Mouse (Mus musculus) CD4-positive helper T cell, adult 2 months (primary cell): Measurements from ENCODE around the gene Zmiz2.
"Not testable (repeated sequence)": the region's sequence is repeated elsewhere in the genome, so short reads cannot be mapped to it uniquely, and the experiment has no call there.

Experiments used
- DNase-seq: peaks from one replicate; pipeline ENCODE4 v3.0.0-alpha.2; 2012; ENCODE audit warnings: low read depth, missing footprints, low spot score

Zmiz2 gene

DNA sequence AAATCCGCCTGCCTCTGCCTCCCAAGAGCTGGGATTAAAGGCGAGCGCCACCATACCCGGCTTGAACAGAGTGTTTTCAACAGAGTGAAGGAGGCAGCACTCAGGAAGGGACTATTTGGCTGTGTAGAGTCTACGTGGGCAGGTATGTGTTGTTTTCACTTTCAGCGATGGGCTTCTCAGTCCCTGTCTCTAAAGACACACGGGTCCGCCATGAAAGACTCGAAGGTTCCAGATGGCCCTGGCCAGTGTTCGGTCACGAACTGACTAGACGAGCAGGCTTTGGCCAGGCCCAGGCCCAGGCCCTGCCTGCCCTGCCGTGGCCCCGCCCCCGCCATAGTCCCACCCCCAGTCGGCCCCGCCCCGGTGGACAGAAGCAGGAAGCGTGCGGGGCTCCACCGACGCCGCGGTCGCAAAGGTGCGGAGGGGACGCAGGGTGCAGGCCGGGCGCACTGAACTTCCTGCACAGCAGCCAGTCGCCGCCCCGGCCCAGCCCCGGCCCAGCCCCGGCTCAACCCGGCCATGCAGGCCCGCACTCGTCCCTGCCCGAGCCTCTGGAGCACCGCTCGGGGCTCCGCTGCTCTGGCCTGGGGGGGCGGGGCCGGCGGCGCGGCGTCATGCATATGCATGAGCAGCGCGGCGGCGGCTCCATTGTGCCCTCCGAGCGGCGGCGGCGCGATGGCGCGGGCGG is at the start of gene Zmiz2:
Gene Zmiz2, plus strand, starts transcription at position 349 of the 688 bp plus-strand sequence.
- peak; percentile 96 for DNase-seq

DNA sequence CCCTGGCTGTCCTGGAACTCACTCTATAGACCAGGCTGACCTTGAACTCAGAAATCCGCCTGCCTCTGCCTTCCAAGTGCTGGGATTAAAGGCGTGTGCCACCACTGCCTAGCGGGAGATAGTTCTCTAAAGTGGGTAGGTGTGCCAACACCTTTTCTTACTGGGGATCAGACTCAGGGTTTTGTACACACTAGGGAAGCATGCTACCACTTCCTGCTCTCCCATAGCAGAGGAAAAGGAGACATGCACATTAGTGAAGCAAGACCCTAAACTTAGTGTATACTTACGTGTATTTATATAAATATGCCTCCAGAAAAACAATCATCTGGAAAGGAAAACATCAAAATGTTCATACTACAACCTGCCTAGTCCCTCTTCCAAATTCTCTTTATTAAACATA is 42.9 kb upstream of the Zmiz2 start:
- no peak for DNase-seq

DNA sequence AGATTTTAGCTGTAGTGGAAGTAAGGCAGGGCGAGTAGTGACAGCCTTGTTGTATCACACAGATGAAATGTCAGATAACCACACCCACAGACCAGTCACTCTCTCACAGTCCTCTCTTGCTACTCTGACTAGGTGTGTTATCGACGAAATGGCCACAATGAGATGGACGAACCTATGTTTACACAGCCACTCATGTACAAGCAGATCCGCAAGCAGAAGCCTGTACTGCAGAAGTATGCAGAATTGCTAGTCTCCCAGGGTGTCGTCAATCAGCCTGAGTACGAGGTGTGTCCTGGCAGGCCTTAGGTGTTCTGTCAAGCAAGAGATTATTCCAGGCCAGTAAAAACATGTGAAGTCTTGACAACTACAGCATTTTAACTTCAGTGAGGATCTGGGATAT is 41.9 kb upstream of the Zmiz2 start:
- DNase-seq: no peak

DNA sequence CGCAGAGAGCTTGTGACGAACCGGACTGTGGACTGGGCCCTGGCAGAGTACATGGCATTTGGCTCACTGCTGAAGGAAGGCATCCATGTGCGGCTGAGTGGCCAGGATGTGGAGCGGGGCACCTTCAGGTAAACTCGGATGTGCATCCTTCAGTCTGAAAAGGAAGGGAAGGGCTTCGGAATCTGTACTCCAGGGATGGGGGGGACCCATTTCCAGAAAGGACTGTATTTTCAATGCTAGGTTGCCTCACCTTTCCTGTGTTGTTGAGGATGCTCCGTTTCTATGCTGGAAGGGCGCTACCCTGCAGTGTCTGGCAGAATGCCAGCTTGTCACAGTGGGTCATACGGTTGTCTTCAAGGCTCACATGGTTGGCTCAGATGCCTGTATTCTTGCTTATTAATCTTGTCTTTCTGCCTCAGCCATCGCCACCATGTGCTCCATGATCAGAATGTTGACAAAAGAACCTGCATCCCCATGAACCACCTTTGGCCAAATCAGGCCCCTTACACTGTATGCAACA is 40.1 kb upstream of the Zmiz2 start:
- DNase-seq: no peak

DNA sequence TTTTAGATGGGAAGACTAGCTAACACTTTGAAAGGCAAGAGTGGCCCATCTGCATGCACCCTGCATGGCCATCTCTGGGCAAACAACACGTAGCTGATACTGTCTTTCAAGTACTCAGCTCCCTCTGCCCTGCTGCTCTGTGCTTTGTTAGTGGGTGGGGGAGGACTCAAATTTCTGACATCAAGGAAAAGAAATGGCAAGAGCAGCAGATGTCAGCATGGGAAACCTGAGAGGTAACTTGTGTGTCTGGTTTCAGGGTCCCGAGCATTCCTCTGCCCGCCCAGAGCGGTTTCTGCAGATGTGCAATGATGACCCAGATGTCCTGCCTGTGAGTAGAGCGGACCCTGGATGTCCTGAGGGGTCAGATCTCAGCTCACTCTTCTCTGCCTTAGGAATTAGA is 39.3 kb upstream of the Zmiz2 start:
- no peak for DNase-seq

DNA sequence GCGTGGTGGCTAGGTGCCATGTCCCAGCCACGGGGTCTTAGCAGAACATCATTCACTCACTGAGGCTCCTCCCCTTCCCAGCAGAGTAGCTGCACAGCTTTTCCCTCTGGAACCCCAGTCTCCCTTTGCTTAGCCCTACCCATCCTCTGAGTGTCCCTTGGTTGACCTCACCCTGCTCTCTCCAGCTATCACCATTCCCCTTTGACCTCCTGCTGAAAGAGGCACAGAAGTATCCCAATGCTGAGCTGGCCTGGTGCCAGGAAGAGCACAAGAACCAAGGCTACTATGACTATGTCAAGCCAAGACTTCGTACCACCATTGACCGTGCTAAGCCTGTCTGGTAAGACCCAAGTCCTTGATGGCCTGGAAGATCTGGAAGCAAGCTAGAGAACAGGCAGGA is 33.8 kb upstream of the Zmiz2 start:
- DNase-seq: no peak

DNA sequence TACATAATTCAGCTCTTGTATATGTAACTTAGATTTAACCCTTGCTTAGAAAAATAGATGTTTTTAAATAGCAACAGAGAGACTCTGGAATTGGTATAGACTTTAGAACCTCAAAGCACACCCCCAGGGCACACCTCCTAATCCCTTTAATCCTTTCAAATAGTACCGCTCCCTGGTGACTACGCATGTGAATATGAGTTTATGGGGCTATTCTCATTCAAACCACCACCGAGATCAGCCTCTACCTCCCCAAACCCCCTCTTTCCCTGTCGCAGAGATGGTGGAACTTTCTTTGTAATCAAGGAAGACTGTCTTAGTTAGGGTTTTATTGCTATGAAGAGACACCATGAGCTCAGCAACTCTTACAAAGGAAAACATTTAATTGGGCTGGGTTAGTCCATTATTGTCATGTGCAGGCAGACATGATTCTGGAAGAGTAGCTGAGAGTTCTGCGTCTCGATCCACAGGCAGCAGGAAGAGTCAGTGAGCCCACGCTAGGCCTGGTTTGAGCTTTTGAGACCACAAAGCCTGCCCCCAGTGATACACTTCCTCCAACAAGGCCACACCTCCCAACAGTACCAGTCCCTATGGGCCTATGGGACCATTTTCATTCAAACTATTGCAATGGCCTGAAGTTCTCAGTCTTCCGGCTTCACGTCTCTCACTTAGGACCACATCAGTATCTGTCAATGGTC is 24.1 kb upstream of the Zmiz2 start:
- DNase-seq: no peak

DNA sequence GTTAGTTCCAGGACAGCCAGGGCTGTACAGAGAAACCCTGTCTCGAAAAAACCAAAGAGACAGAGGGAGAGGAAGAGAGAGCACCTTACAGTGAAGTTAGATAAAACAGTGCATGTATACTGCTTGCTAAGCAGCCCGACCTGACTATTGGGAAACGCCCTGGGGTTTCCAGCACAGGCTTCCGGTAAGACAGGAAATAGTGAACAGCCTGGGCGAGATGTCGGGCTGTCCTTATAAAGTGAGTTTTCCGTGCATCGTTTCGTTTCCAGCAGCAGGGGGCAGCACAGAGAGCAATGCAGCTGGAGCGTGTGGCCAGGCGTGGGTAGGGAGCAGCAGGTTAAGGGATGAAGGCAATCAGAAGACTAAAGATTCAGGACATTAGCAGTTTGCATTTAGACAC is 23.0 kb upstream of the Zmiz2 start:
- DNase-seq: peak; percentile 91

DNA sequence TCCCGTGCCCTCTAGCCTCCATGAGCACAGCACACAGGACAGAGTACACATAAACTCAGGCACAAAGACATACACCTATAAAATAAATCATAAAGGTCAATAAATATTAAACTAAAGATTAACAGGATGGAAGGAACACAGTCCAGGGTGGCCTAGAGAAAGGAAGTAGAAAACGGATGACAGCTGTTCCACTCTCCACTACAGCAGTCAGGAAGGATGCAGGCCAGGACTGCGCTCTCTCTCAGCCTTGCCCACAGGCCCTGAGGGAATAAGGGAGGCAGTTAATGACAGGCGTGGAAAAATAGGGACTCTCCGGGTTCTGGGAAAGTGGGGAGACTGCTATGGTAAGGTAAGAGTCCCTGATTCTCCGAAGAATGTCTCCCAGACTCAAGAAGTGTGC is 22.4 kb upstream of the Zmiz2 start:
- no peak for DNase-seq

DNA sequence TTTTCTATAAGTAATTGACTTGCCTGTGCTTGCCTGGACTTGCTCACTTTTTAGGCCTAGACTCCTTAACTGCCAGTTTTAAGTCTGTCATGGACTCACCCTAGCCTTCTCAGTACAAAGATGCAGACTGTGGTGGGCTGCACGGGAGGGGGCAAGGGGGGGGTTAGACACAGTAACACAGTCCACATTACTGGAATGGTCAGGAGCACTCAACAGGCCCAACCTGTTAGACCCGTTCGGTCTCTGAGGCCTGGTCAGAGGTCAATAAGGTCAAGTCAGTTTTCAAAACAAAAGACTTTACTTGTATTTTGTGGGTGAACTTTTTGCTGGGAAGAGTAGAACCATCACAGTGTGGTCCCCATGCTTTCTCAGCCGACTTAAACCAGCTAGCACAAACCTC is 21.7 kb upstream of the Zmiz2 start:
- no peak for DNase-seq

DNA sequence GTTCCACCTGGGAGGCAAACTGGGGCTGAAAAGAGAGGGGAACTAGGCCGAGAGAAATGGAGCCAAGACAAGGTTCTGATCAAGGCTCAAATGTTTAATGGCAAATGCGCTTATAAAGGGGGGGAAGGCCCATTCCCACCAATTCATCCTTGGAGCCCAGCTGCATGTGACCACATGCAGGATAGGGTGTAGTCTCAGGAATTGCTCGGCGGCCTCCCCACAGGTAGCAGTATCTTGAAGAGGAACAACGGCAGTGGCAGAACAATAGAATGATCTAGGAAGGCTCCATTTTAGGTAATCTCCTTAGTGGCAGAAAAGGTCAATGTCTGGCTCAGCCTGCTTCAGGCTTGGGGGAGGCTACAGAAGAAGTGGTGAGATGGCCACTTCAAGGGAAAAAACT is 20.9 kb upstream of the Zmiz2 start:
- DNase-seq: not testable (repeated sequence)

DNA sequence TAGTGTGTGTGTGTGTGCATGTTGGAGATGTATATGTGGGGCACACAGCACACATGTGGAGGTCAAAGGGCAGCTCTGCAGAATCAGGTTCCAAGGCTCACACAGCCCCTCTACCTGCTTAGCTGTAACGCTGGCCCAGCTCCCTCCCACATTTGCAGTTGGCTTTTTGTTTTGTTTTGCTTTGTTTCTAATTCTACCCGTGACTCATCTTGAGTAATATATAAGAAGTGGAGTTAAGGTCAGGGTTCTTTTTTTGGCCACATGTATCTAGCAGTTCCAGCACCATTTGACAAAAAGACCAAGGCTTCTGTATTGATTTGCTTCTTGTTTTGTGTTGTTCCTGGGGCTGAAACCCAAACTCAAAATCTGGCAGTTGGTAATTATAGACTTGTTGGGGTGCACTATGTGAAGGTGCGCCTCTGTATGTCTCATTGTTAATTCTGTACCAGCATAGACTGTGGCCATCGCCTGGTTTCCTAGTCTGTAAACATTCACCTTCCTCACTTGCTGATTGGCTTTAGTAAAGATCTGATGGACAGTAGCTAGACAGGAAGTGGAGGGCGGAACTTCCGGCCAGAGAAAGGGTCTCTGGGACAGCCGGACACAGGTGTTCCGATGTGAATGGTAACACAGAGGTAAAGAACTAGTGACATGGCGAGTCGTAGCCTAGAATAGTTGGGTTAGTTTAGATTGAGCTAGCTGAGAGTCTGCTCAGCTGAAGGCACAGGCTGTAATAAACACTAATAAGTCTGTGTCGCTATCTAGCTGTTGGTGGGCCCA is 17.3 kb upstream of the Zmiz2 start:
- DNase-seq: no peak

DNA sequence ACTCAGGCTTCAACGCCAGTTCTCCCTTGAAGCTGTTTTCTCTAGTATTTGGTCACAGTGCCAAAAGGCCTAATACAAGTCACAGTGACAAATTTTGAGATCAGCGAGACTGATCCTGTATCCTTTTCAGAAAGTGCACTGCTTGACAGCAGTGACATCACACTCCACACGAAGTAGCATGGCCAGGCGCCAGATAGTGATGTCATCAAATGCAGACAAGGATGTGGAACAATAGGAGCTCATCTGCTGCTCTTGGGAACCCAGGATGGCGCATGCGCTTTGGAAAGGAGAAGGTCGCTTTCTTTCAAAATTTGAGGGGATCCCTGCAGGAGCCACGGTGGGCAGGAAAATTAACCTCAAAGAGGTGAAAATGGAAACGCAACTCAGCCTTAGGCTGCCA is 16.1 kb upstream of the Zmiz2 start:
- DNase-seq: no peak

DNA sequence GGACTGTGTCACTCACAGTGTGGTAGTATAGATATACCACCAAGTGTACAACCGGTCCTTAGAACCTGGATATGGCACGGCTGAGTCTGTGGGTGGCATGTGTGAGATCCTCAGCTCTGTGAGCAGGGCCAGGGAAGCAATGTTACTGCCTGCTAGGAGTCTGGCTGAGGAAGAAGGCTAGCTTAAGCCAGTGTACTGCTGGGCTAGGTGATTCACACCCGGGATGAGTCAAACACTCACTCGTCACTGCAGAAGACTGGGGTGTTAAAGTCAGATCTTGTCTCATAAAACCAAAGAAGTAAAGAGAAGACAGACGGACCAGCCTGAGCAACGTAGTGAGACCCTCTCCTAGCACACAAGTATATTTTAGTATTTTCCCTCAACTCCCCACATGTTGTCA is 8.0 kb upstream of the Zmiz2 start:
- DNase-seq: no peak

DNA sequence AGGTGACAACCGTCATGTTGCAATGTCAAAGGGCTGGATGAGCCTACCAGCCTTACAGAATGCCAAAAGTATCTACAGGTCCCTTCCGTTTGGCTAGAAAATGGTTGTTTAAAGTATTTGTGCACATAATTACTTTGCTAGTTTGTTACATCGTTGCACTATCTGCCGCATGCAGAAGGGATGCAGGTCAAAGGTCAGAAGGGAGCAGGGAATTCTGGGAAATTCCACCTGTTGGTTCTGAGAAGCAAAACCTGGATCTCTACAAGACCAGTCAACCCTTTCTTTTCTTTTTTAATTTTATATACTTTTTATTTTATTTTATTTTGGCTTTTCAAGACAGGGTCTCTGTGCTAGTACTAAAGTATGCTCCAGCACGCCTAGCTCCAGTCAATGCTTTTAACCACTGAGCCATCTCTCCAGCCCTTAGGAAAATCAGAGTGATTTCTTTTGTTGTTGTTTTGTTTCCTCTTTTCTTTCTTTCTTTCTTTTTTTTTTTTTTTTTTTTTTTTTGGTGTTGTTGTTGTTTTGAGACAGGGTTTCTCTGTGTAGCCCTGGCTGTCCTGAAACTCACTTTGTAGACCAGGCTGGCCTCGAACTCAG is 648 bp upstream of the Zmiz2 start:
- no peak for DNase-seq

DNA sequence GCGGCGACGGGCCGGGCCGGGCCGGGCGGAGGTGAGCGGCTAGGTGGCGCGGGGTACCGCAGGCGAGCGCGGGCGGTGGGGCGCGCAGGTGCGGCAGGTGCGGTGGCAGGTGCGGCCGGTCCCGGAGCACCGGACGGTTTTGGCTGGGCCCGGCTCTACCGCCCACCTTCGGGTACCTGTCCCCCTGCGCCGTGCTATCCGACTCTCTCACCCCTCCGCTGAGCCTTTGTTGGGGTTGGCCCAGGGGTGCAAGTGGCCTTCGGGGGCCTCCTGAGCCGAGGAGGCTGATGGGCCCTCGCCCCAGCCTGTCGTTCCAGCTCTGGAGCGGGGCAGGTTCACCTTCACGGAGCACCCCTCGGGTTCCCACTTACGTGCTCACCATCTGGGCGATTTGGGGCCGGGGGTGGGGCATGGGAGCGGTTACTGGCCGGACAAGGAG is 628 bp downstream of the Zmiz2 start:
- DNase-seq: peak; percentile 50

DNA sequence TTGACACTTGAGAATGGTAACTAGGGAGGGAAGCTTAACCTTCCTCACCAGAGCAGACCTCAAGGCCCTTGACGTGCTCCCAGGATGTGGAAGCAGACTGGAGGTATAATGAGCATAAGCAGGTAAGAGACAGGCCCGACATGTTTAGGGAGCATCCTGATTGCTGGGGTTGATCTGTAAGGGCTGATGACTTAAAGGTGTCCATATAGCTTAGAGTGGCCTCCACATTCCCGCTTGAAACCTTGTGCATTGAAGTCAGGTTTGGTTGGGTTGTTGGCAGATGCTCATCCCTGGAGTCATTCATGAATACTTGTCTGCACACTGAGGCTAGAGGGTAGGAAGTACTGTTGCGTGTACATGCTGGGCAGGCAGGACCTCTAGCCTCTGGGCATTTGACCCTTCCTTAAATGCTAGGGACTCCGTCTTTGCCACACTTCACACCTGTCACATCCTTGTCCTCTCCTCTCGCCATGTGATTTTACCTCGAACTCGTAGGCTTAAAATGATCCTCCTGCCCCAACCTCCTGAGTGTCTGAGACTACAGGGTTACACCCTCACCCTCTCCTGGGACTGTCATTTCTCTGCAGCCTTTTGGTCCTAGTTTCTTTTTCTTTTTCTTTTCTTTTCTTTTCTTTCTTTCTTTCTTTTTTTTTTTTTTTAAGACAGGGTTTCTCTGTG is 1.6 kb downstream of the Zmiz2 start:
- DNase-seq: no peak

DNA sequence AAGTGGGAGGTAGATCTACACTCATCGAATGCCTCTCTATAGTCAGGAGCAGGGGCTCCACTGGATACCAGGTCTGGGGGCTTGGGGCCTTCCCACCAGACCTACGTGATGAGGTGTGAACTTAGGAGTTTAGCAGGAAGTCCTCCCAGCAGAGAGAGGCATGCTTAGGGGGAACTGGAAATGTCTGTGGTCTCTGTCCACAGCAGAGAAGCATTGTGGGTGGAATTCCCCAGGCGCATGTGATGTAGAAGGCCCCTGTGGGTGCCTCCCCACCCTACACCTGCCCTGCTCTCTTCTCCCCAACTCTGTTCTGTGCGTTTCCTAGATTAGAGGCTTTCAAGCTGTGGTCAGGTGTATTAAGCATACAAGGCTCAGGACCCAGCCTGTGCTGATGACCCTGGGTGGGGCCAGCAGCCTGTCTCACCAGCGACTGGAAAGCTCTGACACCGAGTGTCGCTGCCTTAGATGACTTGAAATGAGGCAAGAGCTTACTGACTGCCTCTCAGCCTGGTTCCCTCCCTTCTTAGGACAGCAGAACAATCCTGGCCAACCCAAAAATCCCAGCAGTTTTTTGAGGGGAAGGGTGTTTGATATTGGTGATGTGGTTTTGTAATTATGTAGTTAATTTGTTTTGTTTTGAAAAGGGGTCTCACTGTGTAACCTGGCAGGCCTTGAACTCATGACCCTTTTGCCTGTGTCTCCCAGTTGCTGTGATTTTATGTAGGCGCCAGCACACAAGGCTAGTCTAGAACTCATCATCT is 2.8 kb downstream of the Zmiz2 start:
- peak; percentile 75 for DNase-seq

DNA sequence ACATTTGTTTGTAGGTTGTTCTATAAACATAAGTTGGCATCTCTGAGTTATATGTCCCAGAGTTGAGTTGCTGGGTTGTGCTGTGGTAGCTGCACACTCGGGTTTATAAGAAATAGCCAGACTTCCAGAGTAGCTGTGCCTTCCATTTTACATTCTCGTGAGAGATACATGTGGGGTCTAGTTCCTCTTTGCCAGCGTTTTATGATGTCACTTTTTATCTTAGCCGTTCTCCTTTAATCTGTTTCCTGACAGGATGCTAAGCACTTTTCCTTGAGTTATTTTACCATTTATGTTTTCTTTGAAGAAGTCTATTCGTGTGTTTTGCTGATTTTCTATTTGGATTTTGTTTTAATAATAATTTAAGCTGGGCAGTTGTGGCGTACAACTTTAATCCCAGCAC is 4.0 kb downstream of the Zmiz2 start:
- no peak for DNase-seq

DNA sequence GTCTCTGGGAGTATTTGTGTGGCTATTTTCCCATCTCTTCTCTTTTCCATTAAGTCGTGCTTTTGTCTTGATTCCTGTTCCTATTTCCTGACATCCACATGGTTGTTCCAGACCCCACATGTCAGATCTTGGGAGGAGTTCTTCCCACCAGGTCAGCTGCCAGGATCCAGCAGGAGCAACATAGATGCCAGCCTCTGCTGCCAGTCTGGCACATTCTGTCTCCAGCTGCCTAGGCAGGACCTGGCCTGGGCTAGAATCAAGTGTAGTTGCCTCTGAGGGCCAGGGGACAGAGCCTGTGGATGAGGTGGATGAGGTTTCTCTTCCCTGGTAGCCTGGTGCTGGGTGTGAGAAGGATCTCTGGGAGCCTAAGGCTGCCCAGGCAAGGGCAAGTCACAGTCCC is 5.0 kb downstream of the Zmiz2 start:
- no peak for DNase-seq

DNA sequence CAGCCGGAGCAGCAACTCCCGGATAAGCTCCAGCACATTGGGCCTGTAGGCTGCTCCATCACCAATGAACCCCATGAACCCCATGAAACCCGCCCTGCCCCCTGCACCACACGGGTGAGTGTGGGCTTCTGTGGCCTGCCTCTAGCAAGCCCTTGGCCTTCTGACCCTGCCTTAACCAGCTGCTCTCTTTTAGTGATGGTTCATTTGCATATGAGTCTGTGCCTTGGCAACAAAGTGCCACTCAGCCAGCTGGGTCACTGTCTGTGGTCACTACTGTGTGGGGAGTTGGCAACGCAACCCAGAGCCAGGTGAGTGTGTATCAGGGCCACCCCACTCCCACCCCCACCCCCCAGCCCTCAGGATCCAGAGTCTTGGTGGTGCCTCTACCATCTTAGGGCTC is 6.7 kb downstream of the Zmiz2 start:
- no peak for DNase-seq
